Mouse (Mus musculus) lung, postnatal 0 days (tissue): Measurements from ENCODE around the gene Mnt.

Experiments
- CTCF ChIP-seq: IDR thresholded peaks from 2 replicates; pipeline ENCODE4 v1.5.1; 2016; ENCODE audit warnings: antibody characterized with exemption, mild to moderate bottlenecking
- EP300 ChIP-seq: IDR thresholded peaks from 2 replicates; pipeline ENCODE4 v1.6.1; 2016; ENCODE audit warnings: antibody characterized with exemption, mild to moderate bottlenecking, control low read depth

DNA sequence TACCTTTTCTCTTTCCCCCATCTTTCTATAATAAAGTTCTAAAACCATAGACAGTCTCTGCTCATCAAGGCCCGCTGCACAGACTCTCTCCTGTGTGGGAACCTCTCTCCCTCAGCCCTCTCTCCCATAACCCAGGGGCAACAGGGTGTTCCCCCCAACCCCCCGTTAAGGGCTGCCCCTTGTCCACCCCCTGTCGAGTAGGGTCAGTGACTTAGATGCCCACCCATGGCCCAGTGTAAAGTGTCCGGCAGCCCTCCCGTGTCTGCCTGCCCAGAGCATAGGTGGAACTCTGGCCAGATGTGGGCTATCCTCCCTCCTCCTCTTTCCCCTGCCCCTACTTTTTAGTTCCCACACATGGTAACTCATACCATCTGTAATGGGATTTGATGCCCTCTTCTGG is 19.2 kb upstream of the Mnt start:
- TF ChIP-seq CTCF (no peak), EP300 (no peak)
